Comparison of ENCODE assay signal across 8 mouse cellular contexts in genomic region chr11:94979462-94980179, GRCm38 (mm10). TPM values are rescaled to one million over a fixed set of nuclear protein-coding genes. Genes with fewer than 3 reads are reported as not detected.
DNase-seq lines count a peak whose midpoint lies in the region; ATAC-seq and TF ChIP-seq lines count a peak whose summit lies in the region.

No protein-coding gene starts in this region.

- intact Hi-C loops in heart, postnatal 10 days (cut with DNase I), result loop anchor here (1.0 to 5.0 kb wide), 3 partner anchors 10 to 63 kb away; partner anchors contain the start of gene Pdk2

- no peak for TF ChIP-seq POLR2A in bone marrow, adult 2 months (IDR thresholded peaks at IDR 0.05; ENCODE audit: borderline replicate concordance, control insufficient read depth, low read depth, low read length)

- H3K9me3 ChIP-seq in heart, embryonic 13.5 days, result no peaks in the 10 kb centered on the region
- H3K9me3 ChIP-seq in forebrain, embryonic 16.5 days (ENCODE audit: control insufficient read depth, low read length), result no peaks in the 10 kb centered on the region
- H3K9me3 ChIP-seq in liver, embryonic 16.5 days (replicated peaks; ENCODE audit: control insufficient read depth, low read length), result no peaks in the 10 kb centered on the region

- 69% methylated on average over 11 of the region's 11 CpGs for WGBS in heart, embryonic 13.5 days
- 68% methylated on average over 11 of the region's 11 CpGs for WGBS in bone marrow, adult 2 months
- WGBS in forebrain, embryonic 16.5 days, result 73% methylated on average over 11 of the region's 11 CpGs
- 58% methylated on average over 11 of the region's 11 CpGs for WGBS in liver, embryonic 16.5 days (ENCODE audit: insufficient replicate concordance)

- H3K27me3 ChIP-seq in heart, embryonic 13.5 days (replicated peaks), result no peaks in the 10 kb centered on the region
- no peaks in the 10 kb centered on the region for H3K27me3 ChIP-seq in forebrain, embryonic 16.5 days (replicated peaks; ENCODE audit: control insufficient read depth, insufficient read depth, low read length)
- H3K27me3 ChIP-seq in liver, embryonic 16.5 days (ENCODE audit: control insufficient read depth, insufficient read depth, low read depth, low read length), result no peaks in the 10 kb centered on the region

- DNase-seq in heart, postnatal 10 days, result no peak
- no peak for DNase-seq in Muller cell, postnatal 12 days (ENCODE audit: inconsistent ontology term)
- DNase-seq in spleen, postnatal 10 days (ENCODE audit: low spot score in 2 of 2), result no peak

- H3K4me2 ChIP-seq in heart, embryonic 13.5 days, result peak overlapping the region; percentile 64
- H3K4me2 ChIP-seq in forebrain, embryonic 16.5 days (ENCODE audit: low read length), result peak overlapping the region; percentile 50
- peak overlapping the region; percentile 58 for H3K4me2 ChIP-seq in liver, embryonic 16.5 days (ENCODE audit: low read depth, low read length)

- TF ChIP-seq CTCF in bone marrow, adult 2 months (IDR thresholded peaks at IDR 0.05; ENCODE audit: control insufficient read depth, insufficient read depth, low read length), result no peak

- H3K4me3 ChIP-seq in heart, embryonic 13.5 days, result peak overlapping the region; percentile 37
- H3K4me3 ChIP-seq in bone marrow, adult 2 months (replicated peaks; ENCODE audit: control insufficient read depth, low read depth, low read length), result no peak overlapping the region
- H3K4me3 ChIP-seq in forebrain, embryonic 16.5 days (replicated peaks; ENCODE audit: low read length), result peak overlapping the region; percentile 34
- H3K4me3 ChIP-seq in liver, embryonic 16.5 days (ENCODE audit: low read depth, low read length), result peak overlapping the region; percentile 42; the same call in 1 of the 2 replicates

- H3K4me1 ChIP-seq in heart, embryonic 13.5 days, result peaks cover 51% of the 10 kb centered on the region
- H3K4me1 ChIP-seq in bone marrow, adult 2 months (ENCODE audit: control insufficient read depth, insufficient read depth, low read length), result no peaks in the 10 kb centered on the region; the same call in 1 of the 2 replicates
- H3K4me1 ChIP-seq in forebrain, embryonic 16.5 days (replicated peaks; ENCODE audit: control insufficient read depth, insufficient read depth, low read length), result peaks cover 16% of the 10 kb centered on the region
- H3K4me1 ChIP-seq in liver, embryonic 16.5 days (ENCODE audit: control insufficient read depth, low read depth, low read length), result peaks cover 20% of the 10 kb centered on the region

- peak overlapping the region; percentile 70 for H3K9ac ChIP-seq in heart, embryonic 13.5 days
- peak overlapping the region; percentile 42; the same call in 1 of the 2 replicates for H3K9ac ChIP-seq in forebrain, embryonic 16.5 days (replicated peaks; ENCODE audit: low read depth, low read length)
- H3K9ac ChIP-seq in liver, embryonic 16.5 days (ENCODE audit: low read depth, low read length), result peak overlapping the region; percentile 21; the same call in 1 of the 2 replicates

- H3K36me3 ChIP-seq in heart, embryonic 13.5 days, result no peaks in the 10 kb centered on the region
- no peaks in the 10 kb centered on the region for H3K36me3 ChIP-seq in forebrain, embryonic 16.5 days (ENCODE audit: control insufficient read depth, insufficient read depth)
- no peaks in the 10 kb centered on the region for H3K36me3 ChIP-seq in liver, embryonic 16.5 days (ENCODE audit: control insufficient read depth, insufficient read depth)

- H3K27ac ChIP-seq in heart, embryonic 13.5 days (replicated peaks), result peak overlapping the region; percentile 57
- H3K27ac ChIP-seq in bone marrow, adult 2 months (ENCODE audit: control insufficient read depth, insufficient read depth, low read depth, low read length, poor library complexity), result peak overlapping the region; percentile 28; the same call in 1 of the 2 replicates
- H3K27ac ChIP-seq in forebrain, embryonic 16.5 days (ENCODE audit: low read length), result peak overlapping the region; percentile 45; the same call in 1 of the 2 replicates
- H3K27ac ChIP-seq in liver, embryonic 16.5 days (ENCODE audit: low read length), result peak overlapping the region; percentile 35; the same call in 1 of the 2 replicates

- no peak for ATAC-seq in heart, embryonic 13.5 days (ENCODE audit: extremely low read depth, insufficient number of reproducible peaks, low FRiP score, low TSS enrichment)
- ATAC-seq in forebrain, embryonic 16.5 days, result peak; percentile 3; the same call in 1 of the 2 replicates
- ATAC-seq in liver, embryonic 16.5 days (ENCODE audit: low read depth), result peak; percentile 38; the same call in 1 of the 2 replicates
- no peak for ATAC-seq in activated CD4-positive, CD25-positive, alpha-beta regulatory T cell, adult 4 months

RNA-seq across cellular contexts. Expression of gene Sgca, which starts 3.5 kb away (rescaled TPM):
- 27.0 and 29.2 TPM in 2 replicates for polyA plus RNA-seq in heart, embryonic 13.5 days (2015; fragmentation: Nextera tagmentation; extraction: Ambion mirVana)
- total RNA-seq in heart, postnatal 10 days (2021), result 100 to 1,000 TPM; 123 to 128 TPM
- polyA plus RNA-seq in bone marrow, adult 2 months (2011; ENCODE audit: insufficient read depth, insufficient read length, low replicate concordance, missing spikeins), result not detected in 2 replicates
- 0.19 and 0.58 TPM in 2 replicates for polyA plus RNA-seq in forebrain, embryonic 16.5 days (2015; fragmentation: Nextera tagmentation; extraction: Ambion mirVana)
- 0.86 and 0.96 TPM in 2 replicates for polyA plus RNA-seq in liver, embryonic 16.5 days (2015; fragmentation: Nextera tagmentation; extraction: Ambion mirVana)
- polyA plus RNA-seq in activated CD4-positive, CD25-positive, alpha-beta regulatory T cell, adult 4 months (2017; shearing (Covaris generic)), result under 1 TPM in 1 of 2 experiments, not detected in 1; 0.46 TPM

RNA-seq across cellular contexts. Expression of gene Ppp1r9b, which starts 11.2 kb away (rescaled TPM):
- 6.5 and 6.8 TPM in 2 replicates for polyA plus RNA-seq in heart, embryonic 13.5 days (2015; fragmentation: Nextera tagmentation; extraction: Ambion mirVana)
- total RNA-seq in heart, postnatal 10 days (2021), result 10 to 100 TPM; 51.3 to 58.5 TPM
- 68.1 and 73.2 TPM in 2 replicates for polyA plus RNA-seq in bone marrow, adult 2 months (2011; ENCODE audit: insufficient read depth, insufficient read length, low replicate concordance, missing spikeins)
- 22.0 and 22.4 TPM in 2 replicates for polyA plus RNA-seq in forebrain, embryonic 16.5 days (2015; fragmentation: Nextera tagmentation; extraction: Ambion mirVana)
- polyA plus RNA-seq in liver, embryonic 16.5 days (2015; fragmentation: Nextera tagmentation; extraction: Ambion mirVana), result 7.1 and 7.6 TPM in 2 replicates
- 10 to 100 TPM; 23.1 to 24.0 TPM for polyA plus RNA-seq in activated CD4-positive, CD25-positive, alpha-beta regulatory T cell, adult 4 months (2017; shearing (Covaris generic))

RNA-seq across cellular contexts. Expression of gene Hils1, which starts 12.2 kb away (rescaled TPM):
- 0.23 TPM in 1 of 2 replicates, not detected in the other for polyA plus RNA-seq in heart, embryonic 13.5 days (2015; fragmentation: Nextera tagmentation; extraction: Ambion mirVana)
- not detected for total RNA-seq in heart, postnatal 10 days (2021)
- not detected in 2 replicates for polyA plus RNA-seq in bone marrow, adult 2 months (2011; ENCODE audit: insufficient read depth, insufficient read length, low replicate concordance, missing spikeins)
- polyA plus RNA-seq in forebrain, embryonic 16.5 days (2015; fragmentation: Nextera tagmentation; extraction: Ambion mirVana), result not detected in 2 replicates
- not detected in 2 replicates for polyA plus RNA-seq in liver, embryonic 16.5 days (2015; fragmentation: Nextera tagmentation; extraction: Ambion mirVana)
- polyA plus RNA-seq in activated CD4-positive, CD25-positive, alpha-beta regulatory T cell, adult 4 months (2017; shearing (Covaris generic)), result not detected

RNA-seq across cellular contexts. Expression of gene Samd14, which starts 30.1 kb away (rescaled TPM):
- 11.6 and 11.7 TPM in 2 replicates for polyA plus RNA-seq in heart, embryonic 13.5 days (2015; fragmentation: Nextera tagmentation; extraction: Ambion mirVana)
- total RNA-seq in heart, postnatal 10 days (2021), result 1 to 10 TPM; 4.1 to 5.9 TPM
- 54.0 and 80.3 TPM in 2 replicates for polyA plus RNA-seq in bone marrow, adult 2 months (2011; ENCODE audit: insufficient read depth, insufficient read length, low replicate concordance, missing spikeins)
- polyA plus RNA-seq in forebrain, embryonic 16.5 days (2015; fragmentation: Nextera tagmentation; extraction: Ambion mirVana), result 123 and 134 TPM in 2 replicates
- 27.2 and 34.7 TPM in 2 replicates for polyA plus RNA-seq in liver, embryonic 16.5 days (2015; fragmentation: Nextera tagmentation; extraction: Ambion mirVana)
- under 1 TPM in 1 of 2 experiments, not detected in 1; 0.32 TPM for polyA plus RNA-seq in activated CD4-positive, CD25-positive, alpha-beta regulatory T cell, adult 4 months (2017; shearing (Covaris generic))

RNA-seq across cellular contexts. Expression of gene Col1a1, which starts 43.6 kb away (rescaled TPM):
- 415 and 595 TPM in 2 replicates for polyA plus RNA-seq in heart, embryonic 13.5 days (2015; fragmentation: Nextera tagmentation; extraction: Ambion mirVana)
- total RNA-seq in heart, postnatal 10 days (2021), result 100 to 1,000 TPM; 869 to 988 TPM
- polyA plus RNA-seq in bone marrow, adult 2 months (2011; ENCODE audit: insufficient read depth, insufficient read length, low replicate concordance, missing spikeins), result 30.0 and 79.6 TPM in 2 replicates
- 45.0 and 166 TPM in 2 replicates for polyA plus RNA-seq in forebrain, embryonic 16.5 days (2015; fragmentation: Nextera tagmentation; extraction: Ambion mirVana)
- 65.0 and 89.1 TPM in 2 replicates for polyA plus RNA-seq in liver, embryonic 16.5 days (2015; fragmentation: Nextera tagmentation; extraction: Ambion mirVana)
- polyA plus RNA-seq in activated CD4-positive, CD25-positive, alpha-beta regulatory T cell, adult 4 months (2017; shearing (Covaris generic)), result under 1 TPM; 0.10 to 0.61 TPM

Comparison
In these comparisons a context has a peak if more than half of its experiments do, and no peak if none do; other contexts are left out.
1. ATAC-seq: peak in forebrain, embryonic 16.5 days (single experiment) and liver, embryonic 16.5 days (single experiment); none in heart, embryonic 13.5 days (single experiment) and activated CD4-positive, CD25-positive, alpha-beta regulatory T cell, adult 4 months (single experiment).
2. RNA of gene Sgca, which starts 3.5 kb away (polyA plus RNA-seq): 27.0 to 29.2 TPM in heart, embryonic 13.5 days; 0.86 to 0.96 TPM in liver, embryonic 16.5 days, 0.46 TPM in activated CD4-positive, CD25-positive, alpha-beta regulatory T cell, adult 4 months, 0.19 to 0.58 TPM in forebrain, embryonic 16.5 days and not detected in bone marrow, adult 2 months; every median in the first group is over 10 times any median in the second.
3. Peak in every context shown above with its lines, with median percentiles within 50 percentile points of each other: H3K27ac ChIP-seq, H3K4me2 ChIP-seq and H3K9ac ChIP-seq.